Mouse (Mus musculus) liver (tissue): ENCODE results near the gene Pick1.
"Not testable (repeated sequence)": the region's sequence is repeated elsewhere in the genome, so short reads cannot be mapped to it uniquely, and the experiment has no call there.

Experiments used
- DNase-seq: peaks from one replicate; pipeline ENCODE4 v3.0.0-alpha.2; 2020; ENCODE audit warnings: mixed read lengths

Pick1 gene

DNA sequence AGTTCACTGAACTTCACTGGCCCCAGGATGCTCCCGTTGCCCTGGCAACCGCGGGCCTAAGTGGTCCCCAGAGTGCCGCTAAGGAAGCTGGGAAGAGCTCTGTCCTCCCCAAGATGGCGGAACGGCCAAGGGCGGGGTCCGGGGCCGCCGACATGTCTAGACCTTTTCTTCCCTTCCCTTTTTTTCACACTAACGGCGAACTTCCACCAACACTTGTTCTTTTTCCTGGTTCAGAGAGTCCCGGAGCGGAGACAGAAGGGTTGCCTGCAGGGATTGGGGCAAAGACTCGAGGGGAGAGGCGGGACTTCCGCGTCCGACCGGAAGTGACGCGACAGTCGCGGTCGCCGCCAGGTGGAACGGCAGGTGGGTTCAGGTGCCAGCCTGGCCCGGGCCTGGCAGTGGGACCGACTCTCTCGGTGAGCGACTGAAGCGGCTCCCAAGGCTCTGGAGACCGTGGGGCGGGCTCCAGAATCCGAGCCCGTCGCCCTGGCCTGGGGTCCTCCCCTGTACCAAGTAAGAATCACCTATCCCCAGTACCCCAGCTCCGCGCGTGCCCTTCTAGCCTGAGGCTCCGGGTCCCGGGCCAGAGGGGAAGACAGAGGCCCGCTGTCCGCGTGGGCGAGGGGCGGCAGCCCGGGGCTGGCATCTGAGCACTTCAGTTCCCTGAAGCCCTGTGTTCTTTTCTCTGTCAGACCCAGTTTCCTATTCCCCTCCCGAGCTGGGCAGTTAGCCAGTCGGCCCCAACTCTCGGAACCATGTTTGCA is at the start of gene Pick1, which contains the start of gene Gm49486:
TSS of gene Pick1 (plus strand) at position 116 of the 764 bp plus-strand sequence.
TSS of gene Gm49486 (plus strand) at position 334 of the 764 bp plus-strand sequence.
- DNase-seq: peak; percentile 83

DNA sequence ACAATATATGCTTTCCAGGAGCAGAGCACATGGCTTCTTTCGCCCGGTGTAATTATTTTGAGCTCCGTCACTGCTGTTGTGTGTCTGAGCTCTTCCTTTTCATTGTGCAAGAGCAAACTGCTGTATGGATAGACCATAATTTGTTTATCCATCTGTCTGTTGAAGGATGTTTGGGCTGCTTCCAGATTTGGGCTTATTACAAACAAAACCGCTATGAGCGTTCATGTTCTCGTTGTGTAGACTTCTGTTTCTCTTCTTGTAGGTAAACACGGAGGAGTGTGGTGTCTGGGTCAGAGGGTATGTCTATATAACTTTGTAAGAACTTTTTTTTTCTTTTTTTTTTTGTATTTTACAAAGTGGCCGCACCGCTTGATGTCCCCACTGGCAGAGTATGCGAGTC is 43.8 kb upstream of the Pick1 start:
- no peak for DNase-seq

GRCm38 (mm10) chr15:79187819-79188218 is 41.2 kb upstream of the Pick1 start:
- DNase-seq: peak; percentile 20

DNA sequence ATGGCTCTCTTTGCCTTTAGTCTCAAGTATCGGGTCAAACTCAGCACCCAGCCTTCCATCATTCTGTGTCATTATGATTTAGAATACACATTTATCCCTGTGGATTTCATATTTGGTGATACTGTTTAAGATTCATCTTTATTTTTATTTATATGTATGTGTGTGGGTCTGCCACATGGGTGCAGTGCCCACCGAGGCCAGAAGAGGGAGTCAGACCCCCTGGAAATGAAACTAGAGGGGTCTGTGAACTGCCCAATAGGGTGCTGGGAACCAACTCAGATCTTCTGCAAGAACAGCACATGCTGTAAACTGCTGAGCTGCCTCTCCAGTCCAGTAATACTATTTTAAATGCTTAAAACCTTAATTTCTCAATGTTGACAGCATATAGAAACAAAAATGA is 37.5 kb upstream of the Pick1 start:
- no peak for DNase-seq

DNA sequence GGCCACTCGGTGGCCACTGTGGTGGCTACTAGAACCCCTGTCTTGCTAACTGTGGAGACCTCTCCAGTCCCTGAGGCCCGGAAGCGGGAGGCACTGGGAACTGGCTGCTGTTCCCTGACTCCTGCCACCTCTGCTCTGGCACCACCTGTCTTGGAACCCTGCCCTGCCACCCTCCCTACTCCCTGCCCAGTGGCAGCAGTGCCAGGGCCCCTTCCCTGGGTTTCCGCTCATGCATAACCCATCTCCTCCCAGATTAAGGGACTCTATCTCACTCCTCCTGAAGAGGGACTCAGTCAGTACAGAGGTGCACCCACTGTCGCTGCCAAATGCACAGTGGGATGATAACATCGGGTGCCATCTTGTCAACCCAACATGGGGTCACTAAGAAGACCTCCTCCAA is 36.5 kb upstream of the Pick1 start:
- DNase-seq: no peak

DNA sequence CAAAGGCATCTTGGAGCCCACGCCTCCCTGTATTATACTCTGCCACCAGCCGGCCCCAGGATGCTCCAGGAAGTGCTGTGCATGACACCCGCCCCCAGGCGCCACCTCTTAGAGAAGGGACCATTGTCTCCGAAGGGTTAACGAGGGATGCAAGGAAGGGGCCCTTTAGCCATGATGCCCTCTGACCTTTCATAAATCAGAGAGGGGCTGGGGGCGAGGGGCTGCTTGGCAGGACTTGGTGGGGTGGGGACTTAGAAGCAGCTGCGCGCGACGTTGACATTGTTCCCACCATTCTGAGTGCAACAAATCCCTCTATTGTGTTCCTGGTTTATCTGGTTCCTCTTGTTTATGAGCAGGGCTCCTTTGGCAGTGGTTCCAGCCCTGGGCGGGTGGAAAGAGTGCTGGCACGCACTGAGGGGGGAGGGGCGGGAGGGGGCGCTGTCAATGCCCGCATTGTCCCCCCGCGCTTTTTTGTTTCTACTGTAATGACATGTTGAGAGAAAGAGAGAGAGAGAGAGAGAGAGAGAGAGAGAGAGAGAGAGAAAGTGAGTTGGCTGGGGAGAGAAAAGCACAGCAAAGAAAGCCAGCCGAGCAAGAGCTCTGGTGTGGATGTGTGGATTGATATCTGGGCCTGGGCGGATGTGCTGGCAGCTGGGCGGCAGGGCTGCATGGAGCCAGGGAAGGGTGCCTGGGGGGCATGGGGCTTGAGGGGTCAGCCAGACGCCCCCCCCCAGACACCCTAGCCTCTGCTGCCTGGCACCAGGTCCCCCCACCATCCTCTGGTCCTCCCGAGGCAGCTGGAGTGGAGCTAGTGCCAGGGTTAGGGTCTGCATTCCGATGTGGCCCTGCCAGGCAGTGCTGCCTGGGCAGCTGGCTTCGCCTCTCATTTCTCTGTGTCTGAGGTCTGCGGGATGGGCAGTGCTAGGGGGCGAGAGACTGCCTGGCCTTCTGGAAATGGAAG is 35.8 kb upstream of the Pick1 start:
- DNase-seq: no peak

DNA sequence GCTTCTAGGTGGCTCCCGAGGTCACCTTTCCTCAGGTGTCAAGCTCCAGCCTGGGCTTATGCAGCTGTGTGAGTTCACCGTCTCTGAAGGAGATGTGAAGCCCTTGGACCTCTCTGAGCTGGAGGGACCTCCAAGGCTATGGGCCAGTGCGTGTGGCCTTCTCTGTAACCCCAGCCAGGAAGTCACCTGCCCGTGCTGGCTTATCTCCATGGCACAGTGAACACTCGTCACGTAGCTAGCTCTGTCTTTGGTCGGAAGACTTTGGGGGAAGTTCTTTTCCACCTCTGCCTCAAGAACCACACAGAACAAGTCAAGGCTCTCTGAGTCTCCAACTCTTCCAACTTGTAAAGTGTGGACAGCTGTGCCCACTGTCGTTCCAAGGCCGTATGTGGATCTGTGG is 34.9 kb upstream of the Pick1 start:
- DNase-seq: no peak

DNA sequence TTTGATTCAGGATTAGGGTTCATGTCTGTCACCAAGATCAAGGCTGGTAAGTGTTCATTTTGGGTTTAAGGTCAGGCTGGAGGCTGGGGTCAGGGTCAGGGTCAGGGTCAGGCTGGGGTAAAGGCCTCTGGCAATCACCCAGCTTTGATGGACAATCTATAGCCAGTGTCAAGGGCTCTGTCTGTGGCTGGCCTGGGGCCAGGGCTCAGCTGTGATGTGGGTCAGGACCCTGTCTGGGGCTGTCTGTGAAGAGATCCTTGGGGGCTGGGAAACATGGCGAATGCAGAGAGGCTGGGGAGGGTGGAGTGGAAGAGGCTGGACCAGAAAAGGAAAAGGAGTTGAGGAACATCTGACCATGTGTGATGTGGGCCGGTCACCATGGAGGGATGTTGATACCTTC is 34.0 kb upstream of the Pick1 start:
- DNase-seq: peak; percentile 24

GRCm38 (mm10) chr15:79195492-79195891 is 33.5 kb upstream of the Pick1 start:
- DNase-seq: no peak

GRCm38 (mm10) chr15:79199390-79199976 is 29.5 kb upstream of the Pick1 start:
- DNase-seq: no peak

GRCm38 (mm10) chr15:79201491-79202150 is 27.4 kb upstream of the Pick1 start:
- peak; percentile 19 for DNase-seq

DNA sequence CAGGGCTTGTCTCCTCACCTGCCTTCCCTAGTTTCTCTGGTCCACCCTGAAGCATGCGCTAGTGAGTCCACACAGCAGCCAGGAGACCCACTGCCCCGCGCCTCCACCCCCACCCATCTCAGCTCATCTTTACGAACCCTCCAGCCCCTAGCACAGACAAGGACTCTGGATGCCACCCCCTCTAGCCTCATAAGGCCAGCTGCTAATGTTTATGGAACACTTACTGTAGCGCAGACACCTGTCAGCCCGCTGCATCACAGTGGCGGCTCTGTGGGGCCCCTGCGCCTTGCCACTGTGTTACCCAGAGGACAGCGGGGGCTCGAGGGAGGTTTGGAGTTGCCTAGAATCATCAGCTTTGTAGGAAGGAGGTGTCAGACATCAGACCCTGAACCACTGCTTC is 26.4 kb upstream of the Pick1 start:
- DNase-seq: no peak

GRCm38 (mm10) chr15:79208211-79208610 is 20.8 kb upstream of the Pick1 start:
- no peak for DNase-seq

- no peak for DNase-seq
Measured at GRCm38 (mm10) chr15:79208758-79209439, 20.1 kb upstream of the Pick1 start.

DNA sequence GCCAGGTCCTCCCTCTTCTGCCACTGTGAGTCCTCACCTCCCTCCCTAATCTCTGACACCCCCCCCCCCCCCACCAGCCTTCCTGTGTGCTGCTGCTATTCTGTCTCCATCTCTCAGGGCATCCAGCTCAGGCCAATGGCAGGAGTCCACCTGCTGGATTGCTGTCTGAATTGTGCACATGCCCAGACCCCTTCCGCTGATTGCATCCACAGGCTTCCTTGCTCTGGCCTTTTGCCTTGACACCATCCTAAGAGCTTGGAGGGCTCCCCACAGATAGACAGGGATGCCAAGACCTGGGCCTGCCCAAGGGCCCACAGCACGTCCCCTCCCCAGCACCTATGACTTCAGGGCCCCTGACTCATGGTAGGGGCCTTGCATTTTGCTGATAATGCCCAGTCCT is 18.6 kb upstream of the Pick1 start:
- DNase-seq: no peak

DNA sequence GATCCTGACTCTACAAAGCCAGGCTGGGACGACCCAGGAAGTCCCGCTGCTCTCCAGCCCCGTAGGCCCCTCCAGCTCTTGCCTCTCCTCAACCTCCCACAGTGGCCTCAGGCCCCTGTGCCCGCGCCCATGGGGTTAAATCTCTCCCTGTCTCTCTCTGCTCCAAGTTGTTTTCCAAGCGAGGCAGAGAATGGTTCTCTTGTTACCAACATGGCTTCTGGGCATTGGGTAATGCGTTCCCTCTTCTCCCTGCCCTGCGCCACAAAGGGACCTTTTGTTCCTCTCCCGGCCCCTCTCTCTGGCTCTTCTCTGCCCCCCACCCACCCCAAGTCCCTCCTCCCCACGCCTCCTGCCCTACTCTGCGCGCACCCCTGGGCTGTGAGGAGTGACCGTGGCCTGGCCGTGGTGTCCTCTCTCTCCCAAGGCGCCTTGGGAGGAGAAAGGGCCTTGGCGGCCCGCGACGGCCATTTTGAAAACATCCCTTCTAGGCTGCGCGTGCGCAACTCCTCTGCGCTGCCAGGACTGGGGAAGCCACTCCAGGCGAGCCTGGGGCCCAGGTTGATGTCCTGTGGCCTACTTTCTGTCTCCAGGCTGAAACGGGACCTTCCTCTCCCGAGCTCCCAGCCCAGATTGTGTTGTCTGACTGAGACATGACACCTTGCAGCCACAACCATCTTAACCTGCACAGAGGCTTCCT is 16.1 kb upstream of the Pick1 start:
- DNase-seq: no peak

DNA sequence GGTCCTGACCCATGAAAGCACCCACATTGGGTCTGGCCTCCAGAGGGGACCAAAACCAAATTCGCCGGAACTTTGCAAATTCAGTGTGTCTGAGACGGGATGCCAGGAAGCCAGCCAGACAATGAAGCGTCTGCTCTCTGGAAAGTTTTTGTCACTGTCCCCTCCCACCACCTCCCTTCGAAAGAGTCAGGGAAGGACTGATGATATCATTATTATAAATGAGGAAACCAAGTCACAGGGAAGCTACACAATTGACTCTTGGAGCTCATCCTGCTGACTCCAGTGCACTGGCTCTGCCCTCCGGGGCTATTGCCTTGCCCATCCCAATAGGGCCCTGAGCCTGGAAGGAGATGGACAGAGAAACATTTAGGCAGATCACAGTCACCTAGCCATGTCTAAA is 15.4 kb upstream of the Pick1 start:
- DNase-seq: no peak

GRCm38 (mm10) chr15:79216191-79216590 is 12.8 kb upstream of the Pick1 start:
- DNase-seq: no peak

- no peak for DNase-seq
Measured at GRCm38 (mm10) chr15:79219572-79219971, 9.4 kb upstream of the Pick1 start.

DNA sequence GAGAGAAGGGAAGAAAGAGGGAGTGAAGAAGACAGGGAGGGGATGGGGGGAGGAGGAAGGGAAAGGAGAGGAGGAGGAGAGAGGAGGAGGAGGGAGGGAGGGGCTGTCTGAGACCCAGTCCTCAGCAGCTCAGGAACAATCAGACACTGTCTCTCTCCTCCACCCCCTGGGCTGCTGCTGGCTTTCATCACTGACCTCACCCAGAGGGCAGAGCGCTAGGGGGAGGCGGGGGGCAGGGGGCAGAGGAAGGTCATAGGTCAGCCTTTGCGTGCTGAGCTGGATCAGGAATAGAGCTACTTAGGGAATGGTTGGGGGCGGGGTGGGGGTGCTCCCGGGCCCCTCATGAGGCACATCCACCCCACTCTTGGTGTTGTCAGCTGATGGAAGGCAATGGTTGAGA is 5.3 kb upstream of the Pick1 start:
- DNase-seq: no peak

- DNase-seq: peak; percentile 79
Measured at GRCm38 (mm10) chr15:79224685-79225084, 4.3 kb upstream of the Pick1 start.

GRCm38 (mm10) chr15:79225780-79226179 is 3.2 kb upstream of the Pick1 start:
- not testable (repeated sequence) for DNase-seq
